Mouse (Mus musculus) Patski (cell line): ENCODE data around the gene Crkl. TPM values are rescaled to one million over a fixed set of nuclear protein-coding genes. Genes with fewer than 3 reads are reported as not detected.
A peak's percentile ranks its signal among the peaks of the same experiment; 100 is the strongest.
"Not testable (repeated sequence)": the region's sequence is repeated elsewhere in the genome, so short reads cannot be mapped to it uniquely, and the experiment has no call there.

Experiments
- ATAC-seq: fragments of 100-300 bp; one replicate; pipeline ENCODE4 v1.8.0; 2021
- CTCF ChIA-PET: fragments of 350-600 bp; sonication (Branson Sonifier 250); formaldehyde crosslinking; loops from one replicate; lab custom pipeline; 2022; ENCODE audit warnings: inconsistent platforms; lab: Charles Lee
- POLR2A ChIA-PET: fragments of 350-600 bp; sonication (Branson Sonifier 250); formaldehyde crosslinking; loops from one replicate; lab custom pipeline; 2022; ENCODE audit warnings: antibody characterized with exemption, inconsistent platforms; lab: Charles Lee
- DNase-seq: peaks from one replicate; pipeline ENCODE4 v3.0.0-alpha.2; 2011; ENCODE audit warnings: low read depth, low spot score
- H3K27me3 ChIP-seq: fragments of 371-371 bp; one replicate; pipeline ENCODE4 v1.5.1; 2021
- CTCF ChIP-seq: fragments of 100-300 bp; IDR thresholded peaks from one replicate; pipeline ENCODE4 v1.5.1; 2021
- in situ Hi-C: fragments of 300-500 bp; cut with MboI; formaldehyde crosslinking; loops from 3 replicates; pipeline ENCODE4 v1.11.1; 2018; ENCODE audit warnings: low pct_unique_long_range_greater_than_20kb, mixed read lengths
- polyA plus RNA-seq: library from polyadenylated mRNA; unstranded; gene quantifications from one replicate; pipeline ENCODE4 v1.2.3, GENCODE M21; 2021

Crkl gene
- polyA plus RNA-seq, 1 experiment from 2014 or later: 27.1 TPM

GRCm38 (mm10) chr16:17499249-17499883, 47.6 kb downstream of the Crkl start:
- ChIA-PET POLR2A (no interaction called here), CTCF (interaction anchor here (1.0 to 1.4 kb wide), 5 partner anchors 8 to 38 kb away, joined by 3 to 4 read pairs (median 3); partner anchors contain the start of gene Lztr1)
- in situ Hi-C loops: no loop called here
- no peak for DNase-seq
- TF ChIP-seq CTCF: no peak
- ATAC-seq: no peak
- no peaks in the 10 kb centered on the region for H3K27me3 ChIP-seq

DNA sequence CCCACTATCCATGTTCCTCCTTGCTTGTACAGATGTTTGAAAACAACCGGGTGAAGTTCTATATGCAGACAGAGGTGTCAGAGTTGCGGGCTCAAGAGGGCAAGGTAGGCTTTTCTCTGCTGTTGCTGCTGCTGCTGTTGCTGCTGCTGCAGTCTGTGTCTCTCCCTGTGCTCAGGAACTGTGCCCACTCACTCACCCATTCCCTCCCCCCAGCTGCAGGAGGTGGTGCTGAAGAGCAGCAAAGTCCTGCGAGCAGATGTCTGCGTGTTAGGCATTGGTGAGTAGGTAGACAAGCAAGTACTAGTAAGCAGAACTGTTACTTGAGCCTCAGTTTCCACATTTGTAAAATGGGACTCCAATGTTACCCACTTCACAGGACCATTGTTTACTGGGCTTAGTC, 50.9 kb downstream of the Crkl start:
- CTCF ChIA-PET: no interaction called here
- no peaks in the 10 kb centered on the region for H3K27me3 ChIP-seq
- no peak for ATAC-seq
- no peak for TF ChIP-seq CTCF
- in situ Hi-C loops: no loop called here
- POLR2A ChIA-PET: no interaction called here
- DNase-seq: no peak

- in situ Hi-C loops: no loop called here
- no peak for DNase-seq
These were observed 55.3 kb downstream of the Crkl start for GRCm38 (mm10) chr16:17507018-17507552.

DNA sequence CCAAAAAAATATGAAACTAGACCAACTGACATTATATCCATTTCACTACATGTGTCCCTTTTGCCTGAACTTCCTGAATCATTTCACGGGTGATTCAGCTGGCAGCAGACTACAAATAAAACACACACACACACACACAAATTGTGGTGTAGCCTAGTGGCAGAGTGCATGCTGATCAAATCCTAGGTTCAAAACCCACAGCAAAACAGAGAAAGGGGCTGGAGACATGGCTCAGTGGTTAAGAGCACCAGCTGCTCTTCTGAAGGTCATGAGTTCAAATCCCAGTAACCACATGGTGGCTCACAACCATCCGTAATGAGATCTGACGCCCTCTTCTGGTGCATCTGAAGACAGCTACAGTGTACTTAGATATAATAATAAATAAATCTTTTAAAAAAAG, 56.2 kb downstream of the Crkl start:
- POLR2A ChIA-PET: interaction anchor here (1.2 to 2.7 kb wide), 2 partner anchors 12 to 22 kb away, joined by 6 to 10 read pairs; partner anchors contain the start of gene Thap7
- CTCF ChIA-PET: interaction anchor here (0.8 to 3.9 kb wide), 3 partner anchors 9 to 34 kb away, joined by 3 to 23 read pairs (median 4); no protein-coding TSS in a partner anchor
- H3K27me3 ChIP-seq, DNase-seq, in situ Hi-C loops, ATAC-seq: not testable (repeated sequence)

More at GRCm38 (mm10) chr16:17507018-17507552, 55.3 kb downstream of the Crkl start:
- ChIA-PET CTCF (interaction anchor here (0.8 to 3.9 kb wide), 3 partner anchors 8 to 47 kb away, joined by 3 to 23 read pairs (median 4); no protein-coding TSS in a partner anchor), POLR2A (interaction anchor here (1.2 kb wide), 1 partner anchor 11 kb away, joined by 6 read pairs; no protein-coding TSS in a partner anchor)
- ATAC-seq: no peak
- H3K27me3 ChIP-seq: no peaks in the 10 kb centered on the region
- TF ChIP-seq CTCF: no peak

DNA sequence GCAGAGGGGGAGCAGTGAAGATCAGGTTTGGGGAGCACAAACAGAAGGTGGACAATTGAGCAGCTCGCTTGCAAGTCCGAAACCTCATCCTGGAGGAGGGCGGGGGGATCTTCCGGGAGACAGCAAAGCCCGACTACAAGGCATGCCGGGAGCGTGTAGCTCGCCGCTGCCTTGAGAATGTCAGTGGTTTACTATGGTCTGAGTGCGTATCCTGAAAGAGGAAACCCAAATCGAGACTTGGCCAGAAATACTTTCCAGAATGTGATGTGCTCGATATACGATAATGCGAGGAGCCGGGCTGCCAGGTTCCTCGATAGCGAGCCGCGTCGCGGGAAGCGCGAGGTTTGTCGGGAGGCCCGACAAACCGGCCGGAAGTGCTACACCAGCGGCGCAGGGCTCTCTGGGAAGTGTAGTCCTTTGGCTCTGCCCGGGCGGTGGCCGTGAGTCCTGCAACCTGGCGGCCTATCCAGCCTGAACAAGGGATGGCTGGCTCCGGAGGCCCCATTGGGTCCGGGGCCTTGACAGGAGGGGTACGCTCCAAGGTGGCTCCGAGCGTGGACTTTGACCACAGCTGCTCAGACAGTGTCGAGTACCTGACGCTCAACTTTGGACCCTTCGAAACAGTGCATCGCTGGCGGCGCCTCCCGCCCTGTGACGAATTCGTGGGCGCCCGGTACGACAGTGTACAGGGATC, 56.9 kb downstream of the Crkl start, which contains the start of gene Lztr1:
TSS of gene Lztr1 (plus strand) at position 143 of the 694 bp plus-strand sequence.
- ATAC-seq (peak; percentile 94), DNase-seq (no peak)
- no peaks in the 10 kb centered on the region for H3K27me3 ChIP-seq
- in situ Hi-C loops: no loop called here
- ChIA-PET CTCF (interaction anchor here (1.3 to 3.9 kb wide), 3 partner anchors 9 to 35 kb away, joined by 3 to 23 read pairs (median 4); no protein-coding TSS in a partner anchor), POLR2A (interaction anchor here (1.0 to 2.7 kb wide), 3 partner anchors 10 to 21 kb away, joined by 3 to 10 read pairs (median 4); partner anchors contain the start of gene Thap7)
- TF ChIP-seq CTCF: no peak

DNA sequence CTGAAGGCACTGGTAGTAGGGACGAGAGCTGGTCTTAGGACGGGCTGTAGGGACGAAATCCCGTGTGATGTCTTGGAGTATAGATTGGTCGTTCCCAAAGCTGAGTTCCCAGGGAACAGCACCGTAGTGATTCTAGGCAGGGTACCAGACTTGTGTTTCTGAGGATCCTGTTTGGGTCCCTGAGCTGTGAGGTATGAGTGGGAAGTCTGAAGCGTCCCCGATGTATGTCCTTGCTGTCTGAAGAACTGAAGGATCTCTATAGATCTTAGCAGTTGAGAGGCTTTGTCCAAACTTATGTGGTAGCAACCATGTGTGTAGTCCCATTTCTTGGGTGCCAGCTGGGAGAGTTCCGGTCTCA, 57.4 kb downstream of the Crkl start:
- CTCF ChIA-PET: interaction anchor here (1.3 to 3.9 kb wide), 3 partner anchors 10 to 36 kb away, joined by 3 to 23 read pairs (median 4); no protein-coding TSS in a partner anchor
- TF ChIP-seq CTCF: no peak
- no peaks in the 10 kb centered on the region for H3K27me3 ChIP-seq
- in situ Hi-C loops: no loop called here
- no peak for DNase-seq
- ATAC-seq: no peak
- POLR2A ChIA-PET: interaction anchor here (1.0 to 2.7 kb wide), 3 partner anchors 10 to 21 kb away, joined by 3 to 10 read pairs (median 4); partner anchors contain the start of gene Thap7

- H3K27me3 ChIP-seq: no peaks in the 10 kb centered on the region
- POLR2A ChIA-PET: interaction anchor here (2.7 kb wide), 1 partner anchor 20 kb away, joined by 10 read pairs; the partner anchor contains the start of gene Thap7
- in situ Hi-C loops: no loop called here
- DNase-seq: no peak
- TF ChIP-seq CTCF: no peak
- ATAC-seq: no peak
- CTCF ChIA-PET: interaction anchor here (1.0 to 3.9 kb wide), 3 partner anchors 8 to 36 kb away, joined by 3 to 23 read pairs (median 5); no protein-coding TSS in a partner anchor
These were observed 58.4 kb downstream of the Crkl start for GRCm38 (mm10) chr16:17510143-17510542.

- ChIA-PET CTCF (interaction anchor here (1.0 to 1.1 kb wide), 2 partner anchors 8 to 37 kb away, joined by 3 to 5 read pairs; no protein-coding TSS in a partner anchor), POLR2A (interaction anchor here (2.7 kb wide), 1 partner anchor 19 kb away, joined by 10 read pairs; the partner anchor contains the start of gene Thap7)
- in situ Hi-C loops: no loop called here
- ATAC-seq (no peak), DNase-seq (no peak)
- TF ChIP-seq CTCF: no peak
- no peaks in the 10 kb centered on the region for H3K27me3 ChIP-seq
These were observed 58.9 kb downstream of the Crkl start for GRCm38 (mm10) chr16:17510686-17511085.

DNA sequence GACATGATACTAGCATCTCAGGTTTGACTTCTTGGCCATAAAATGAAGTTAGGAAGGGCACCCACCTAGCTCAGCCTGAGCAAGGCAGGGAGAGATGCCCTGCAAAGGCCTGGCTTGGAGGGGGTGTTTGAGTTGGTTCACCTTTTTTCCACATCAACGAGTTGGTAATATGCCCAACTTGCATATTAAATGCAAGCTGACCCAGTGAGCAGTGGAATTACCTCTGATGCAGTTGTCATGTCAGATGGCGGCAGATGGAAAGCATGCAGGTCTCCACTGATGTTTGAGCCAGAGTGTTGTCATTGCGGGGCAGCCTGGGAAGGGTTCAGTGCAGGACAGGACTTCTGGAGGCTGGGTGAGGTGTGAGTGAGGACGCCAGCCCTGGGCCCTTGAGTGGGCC, 59.6 kb downstream of the Crkl start:
- in situ Hi-C loops: no loop called here
- no peak for ATAC-seq
- DNase-seq: no peak
- ChIA-PET CTCF (interaction anchor here (1.1 kb wide), 1 partner anchor 37 kb away, joined by 3 read pairs; no protein-coding TSS in a partner anchor), POLR2A (no interaction called here)
- no peaks in the 10 kb centered on the region for H3K27me3 ChIP-seq
- TF ChIP-seq CTCF: no peak

DNA sequence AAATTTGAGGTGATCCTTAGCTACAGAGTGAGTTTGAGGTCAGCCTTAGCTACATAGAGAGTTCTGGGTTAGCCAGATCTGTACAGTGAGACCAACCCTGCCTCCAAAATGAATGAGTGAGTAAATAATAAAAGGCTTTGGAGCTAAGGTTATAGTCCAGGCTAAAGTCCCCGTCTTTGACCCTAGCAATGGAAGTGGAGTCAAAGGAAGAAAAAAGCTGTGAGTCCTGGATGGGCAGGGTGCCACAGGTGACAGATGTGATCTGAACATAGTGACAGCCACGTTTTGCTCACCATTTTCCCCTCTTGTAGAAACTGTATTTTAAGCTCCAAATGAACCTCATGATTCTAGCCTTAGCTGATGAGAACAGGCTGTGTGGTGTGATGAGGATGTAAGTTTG, 67.1 kb downstream of the Crkl start:
- no peak for TF ChIP-seq CTCF
- ATAC-seq (no peak), DNase-seq (no peak)
- H3K27me3 ChIP-seq: no peaks in the 10 kb centered on the region
- in situ Hi-C loops: no loop called here
- ChIA-PET CTCF (interaction anchor here (1.1 to 2.1 kb wide), 4 partner anchors 9 to 45 kb away, joined by 3 to 11 read pairs (median 6); no protein-coding TSS in a partner anchor), POLR2A (interaction anchor here (1.3 kb wide), 1 partner anchor 10 kb away, joined by 3 read pairs; no protein-coding TSS in a partner anchor)
